Mouse (Mus musculus): ENCODE measurements at regions not wholly inside any gene's neighbourhood (a gene's known extent, or its start where the extent isn't known, plus 50 kb on each side); places are given as distances from the start of the nearest gene placed in this dataset.

- no peak for DNase-seq (ENCODE audit: low read depth)
Measured at GRCm38 (mm10) chr1:144316251-144316650, 67.2 kb upstream of the Rgs1 start.

- no peak for DNase-seq (ENCODE audit: low read depth)
Measured at GRCm38 (mm10) chr1:144314382-144314781, 65.3 kb upstream of the Rgs1 start.

- DNase-seq (ENCODE audit: low read depth) = no peak
Measured at GRCm38 (mm10) chr1:144313318-144313717, 64.3 kb upstream of the Rgs1 start.

- no peak for DNase-seq (ENCODE audit: low read depth)
Measured at GRCm38 (mm10) chr1:144309901-144310300, 60.9 kb upstream of the Rgs1 start.

DNA sequence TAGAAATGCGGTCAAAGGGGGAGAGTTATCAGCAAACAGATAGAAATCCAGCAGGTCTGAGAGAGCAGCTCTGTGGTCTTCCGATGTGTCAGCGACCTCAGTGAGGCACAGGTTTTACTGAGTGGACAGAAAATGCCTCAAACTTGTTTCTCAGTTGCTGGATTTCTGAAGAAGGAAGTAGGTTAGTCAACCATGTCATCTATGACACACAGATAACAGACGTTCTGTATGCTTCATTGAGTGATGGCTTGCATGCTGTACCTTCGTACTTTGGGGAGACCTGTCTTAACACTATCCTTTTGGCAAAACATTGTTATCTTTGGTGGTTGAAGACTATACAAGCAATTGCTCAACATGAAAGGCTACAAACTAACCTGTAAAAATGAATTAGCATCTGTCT is 59.3 kb upstream of the Rgs1 start:
- no peak for DNase-seq (ENCODE audit: low read depth)

DNA sequence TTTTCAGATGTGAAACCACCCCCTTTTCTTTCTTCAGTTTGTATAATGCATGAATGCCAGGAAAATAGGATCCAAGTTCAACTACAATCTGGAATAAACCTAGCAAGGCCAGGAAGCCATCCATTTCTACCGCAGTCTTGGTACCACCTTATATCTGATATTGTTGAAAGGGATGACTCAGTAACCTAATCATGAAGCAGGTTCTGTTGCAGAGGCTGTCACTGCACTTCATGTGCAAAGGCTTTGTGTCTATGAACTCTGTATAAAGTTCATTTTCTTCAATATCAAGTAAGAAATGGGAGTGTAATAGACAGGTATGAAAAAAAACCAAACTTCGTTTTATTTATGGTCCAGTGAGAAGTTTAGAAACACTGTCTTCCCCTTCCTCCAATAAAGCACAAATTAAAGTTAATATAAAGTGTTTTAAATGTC is 58.8 kb upstream of the Rgs1 start:
- no peak for DNase-seq (ENCODE audit: low read depth)

DNA sequence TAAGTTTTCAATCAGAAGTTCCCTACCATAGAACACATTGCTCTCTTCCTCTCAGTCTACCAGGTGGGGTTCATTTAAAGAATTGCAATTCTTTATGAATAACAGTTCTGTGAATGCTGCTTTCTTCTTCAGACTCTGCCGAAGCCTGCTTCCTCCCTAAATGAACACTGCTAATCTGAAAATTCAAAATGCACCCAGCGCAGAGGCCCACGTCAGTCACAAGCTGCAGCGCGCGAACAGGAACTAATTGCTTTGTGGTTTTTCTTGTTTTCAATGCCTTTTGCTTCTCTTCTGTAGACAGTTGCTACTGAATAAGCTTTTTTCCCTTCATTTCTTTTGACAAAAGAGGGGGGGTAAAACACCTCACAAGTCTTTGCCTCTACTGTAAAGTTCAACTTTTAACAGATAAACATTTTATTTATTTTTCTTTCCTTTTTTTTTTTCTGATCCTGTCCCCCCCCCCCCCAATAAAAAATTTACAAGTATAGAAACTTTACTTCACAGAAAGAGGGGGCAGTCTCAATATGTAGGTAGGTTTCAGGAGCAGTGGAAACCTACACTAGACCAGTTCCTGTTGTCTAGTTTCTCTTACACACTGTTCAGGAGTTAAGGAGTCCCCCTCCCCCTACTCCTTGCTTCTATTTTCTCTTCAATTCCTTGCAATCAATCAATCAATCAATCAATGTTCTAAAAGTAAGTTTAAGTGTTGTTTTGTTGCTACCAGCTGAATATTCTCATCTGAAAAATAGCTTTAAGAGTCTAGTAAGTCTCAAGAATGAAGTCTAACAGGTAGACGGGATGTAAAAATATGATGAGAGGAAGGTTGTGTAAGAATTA is 58.2 kb upstream of the Rgs1 start:
- no peak for DNase-seq (ENCODE audit: low read depth)

DNA sequence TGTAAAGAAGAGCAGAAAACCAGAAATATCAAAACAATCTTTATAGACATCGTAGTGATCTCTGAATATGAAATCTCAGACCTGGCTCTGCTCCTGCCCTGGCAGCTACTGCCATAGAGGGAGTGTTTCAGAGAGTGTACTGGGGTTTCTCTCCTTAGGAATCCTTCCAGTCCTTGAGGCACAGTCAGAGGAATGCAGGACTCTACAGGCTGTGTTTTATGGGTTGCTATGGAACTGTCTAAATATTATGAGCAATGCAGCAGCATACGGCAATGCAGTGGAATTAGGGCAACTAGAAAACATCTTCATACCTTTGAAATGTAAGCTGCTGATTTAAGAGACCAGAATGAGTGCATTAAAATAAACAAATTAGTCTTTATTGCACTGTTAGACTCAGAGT is 57.2 kb upstream of the Rgs1 start:
- peak; percentile 36 for DNase-seq (ENCODE audit: low read depth)

- DNase-seq (ENCODE audit: low read depth) = no peak
Measured at GRCm38 (mm10) chr1:144300670-144301069, 51.6 kb upstream of the Rgs1 start.
